Mouse (Mus musculus): Measurements from ENCODE around the gene Arrb1.

The Arrb1 gene

DNA sequence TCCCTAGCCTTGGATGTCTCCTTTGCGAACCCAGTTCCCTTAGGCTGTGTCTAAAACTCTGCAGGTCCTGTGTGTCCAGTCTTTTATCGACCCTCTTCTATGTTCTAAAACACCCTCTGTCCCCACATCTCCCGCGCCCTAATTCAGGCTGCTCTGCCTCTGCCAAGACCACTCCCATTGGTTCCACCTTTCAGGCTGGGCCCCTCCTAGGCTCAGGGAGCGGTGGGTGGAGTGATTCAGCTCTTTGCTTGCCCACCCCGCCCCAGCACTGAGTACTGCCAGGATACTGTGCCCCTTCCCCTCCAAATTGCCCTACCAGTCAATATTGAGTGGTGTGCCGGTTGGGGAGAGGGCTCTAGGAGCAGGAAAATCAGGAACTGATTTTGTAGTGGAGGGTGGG lies 92.1 kb downstream of the Arrb1 start:
- DNase-seq (ENCODE audit: low read depth, low spot score) = no peak

DNA sequence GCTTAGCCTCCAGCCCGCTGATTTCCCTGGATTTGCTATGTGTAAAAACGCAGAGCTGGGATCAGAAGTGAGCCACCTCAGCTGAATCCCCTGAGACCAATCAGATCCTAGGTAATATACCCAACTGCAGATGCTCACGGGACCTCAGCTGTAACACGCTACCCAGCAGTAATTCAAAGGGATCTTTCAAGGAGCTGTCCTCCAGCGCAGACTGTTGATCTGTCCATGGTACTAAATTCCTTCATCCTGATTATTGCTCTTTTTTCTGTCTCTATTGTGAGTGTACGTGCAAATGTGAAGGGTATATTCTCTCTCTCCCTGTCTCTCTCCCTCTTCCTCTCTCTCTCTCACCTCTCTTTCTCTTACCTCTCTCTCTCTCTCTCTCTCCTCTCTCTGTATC lies 97.0 kb downstream of the Arrb1 start:
- DNase-seq (ENCODE audit: low read depth, low spot score) = no peak

- DNase-seq (ENCODE audit: low read depth, low spot score) = no peak
Measured at GRCm38 (mm10) chr7:99633966-99634665, 98.8 kb downstream of the Arrb1 start.

GRCm38 (mm10) chr7:99641245-99641644 lies 106.0 kb downstream of the Arrb1 start:
- no peak for DNase-seq (ENCODE audit: low read depth, low spot score)

DNA sequence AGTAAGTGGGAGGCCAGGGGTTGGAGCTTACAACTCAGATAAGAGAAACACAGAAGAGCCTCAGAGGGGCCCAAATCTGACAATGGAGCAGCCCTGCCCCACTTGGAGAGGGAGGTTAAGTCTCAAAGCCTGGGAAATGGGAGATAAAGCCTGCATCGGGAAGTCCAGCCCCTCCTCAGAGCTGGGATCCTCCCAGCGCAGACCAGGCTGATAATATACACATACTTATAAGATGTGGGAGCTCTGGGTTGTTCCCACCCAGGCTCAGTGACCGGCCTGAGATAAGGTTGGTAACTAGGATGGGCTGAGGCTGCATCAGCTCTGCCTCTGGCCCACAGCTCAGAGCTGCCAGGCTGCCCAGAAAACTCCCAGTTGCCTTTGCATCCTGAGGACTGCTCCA lies 106.8 kb downstream of the Arrb1 start:
- no peak for DNase-seq (ENCODE audit: low read depth, low spot score)

DNA sequence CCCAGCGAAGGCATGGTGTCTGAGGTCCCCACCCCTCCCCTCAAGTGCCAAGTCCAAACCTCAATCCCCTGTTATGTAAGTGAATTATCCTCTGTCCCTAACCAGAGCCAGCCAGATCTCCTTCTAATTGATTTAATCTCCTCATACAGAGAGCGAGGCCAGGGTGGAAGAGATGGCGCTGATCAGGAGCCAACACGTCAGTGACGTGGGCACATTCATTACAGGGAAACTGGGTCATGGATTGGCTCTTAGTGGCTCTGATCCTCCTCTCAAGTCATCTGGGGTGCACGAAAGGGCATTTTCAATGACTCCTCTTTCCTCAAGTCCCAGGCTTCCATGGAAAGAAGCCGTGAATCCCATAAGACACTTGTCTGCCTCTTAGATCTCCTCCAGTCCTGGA lies 109.4 kb downstream of the Arrb1 start:
- DNase-seq (ENCODE audit: low read depth, low spot score) = no peak

- DNase-seq (ENCODE audit: low read depth, low spot score) = no peak
Measured at GRCm38 (mm10) chr7:99648623-99649022, 113.4 kb downstream of the Arrb1 start.

- no peak for DNase-seq (ENCODE audit: low read depth, low spot score)
Measured at GRCm38 (mm10) chr7:99649585-99649984, 114.3 kb downstream of the Arrb1 start.

DNA sequence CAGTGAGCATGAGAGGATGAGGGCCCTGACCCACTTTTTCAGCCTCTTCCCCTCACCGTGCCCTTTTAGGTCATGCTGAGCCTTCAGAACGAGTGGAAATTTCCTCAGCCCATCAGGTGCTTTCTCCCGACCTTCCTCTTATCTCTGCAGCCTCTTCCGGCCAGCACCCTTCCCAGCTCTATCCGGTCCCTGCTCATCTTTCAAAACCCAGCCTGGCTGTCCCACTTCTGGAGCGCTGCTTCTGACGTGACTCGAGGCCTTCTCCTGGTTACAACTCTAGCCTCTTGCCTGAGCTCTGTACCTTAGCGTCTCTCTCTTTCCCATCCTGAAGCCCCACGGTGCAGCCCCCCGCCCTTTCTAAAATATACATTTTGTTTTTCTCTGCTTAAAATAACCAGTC lies 119.0 kb downstream of the Arrb1 start:
- DNase-seq (ENCODE audit: low read depth, low spot score) = no peak
